Comparison of ENCODE assay signal across 8 mouse cellular contexts in the genomic region with DNA sequence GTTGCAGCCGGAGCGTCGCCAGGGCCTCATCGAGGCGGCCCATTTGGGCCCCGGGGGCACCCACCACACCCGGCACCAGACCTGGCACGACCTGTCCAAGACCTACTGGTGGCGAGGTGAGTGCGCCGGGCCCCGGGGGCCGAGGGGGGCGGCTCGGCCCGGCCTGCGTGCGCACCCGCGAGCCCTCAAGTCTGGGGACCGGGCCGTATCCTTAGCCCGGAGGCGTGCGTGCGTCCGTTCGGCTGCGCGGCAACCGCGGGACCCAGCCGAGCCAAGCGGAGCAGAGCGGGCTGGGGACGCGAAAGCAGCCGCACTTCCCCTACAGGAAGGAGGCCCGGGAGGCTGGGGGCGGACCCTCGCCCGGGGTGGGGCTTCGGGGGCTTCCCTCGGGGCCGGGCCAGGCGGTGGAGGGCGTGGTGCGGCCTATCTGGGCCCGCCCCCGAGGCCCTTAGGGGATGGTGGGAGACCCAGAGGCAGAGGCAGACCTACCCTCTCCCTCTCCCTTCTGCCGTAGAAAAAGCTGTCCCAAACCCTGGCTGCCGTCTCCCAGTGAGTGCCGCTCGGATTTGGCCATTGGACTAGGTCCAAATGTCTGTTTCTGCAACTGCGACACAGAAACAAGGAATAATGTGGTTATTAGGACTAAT. TPM values are rescaled to one million over a fixed set of nuclear protein-coding genes. Genes with fewer than 3 reads are reported as not detected.
DNase-seq lines count a peak whose midpoint lies in the region; ATAC-seq and TF ChIP-seq lines count a peak whose summit lies in the region.

No protein-coding gene starts in this region.

- DNase-seq in 416B (ENCODE audit: low read depth), result peak; percentile 86
- peak; percentile 94 for DNase-seq in embryonic facial prominence, embryonic 14.5 days (ENCODE audit: low spot score)
- DNase-seq in heart, adult 9 months (ENCODE audit: low spot score in 2 of 2), result peak; percentile 93 to 94
- DNase-seq in midbrain, postnatal 0 days (ENCODE audit: low spot score), result peak; percentile 84
- peak; percentile 79 to 84 for DNase-seq in spleen, postnatal 14 days (ENCODE audit: low spot score in 2 of 2)

- 0 out of 2 replicates have a peak, but pooled peaks have one; percentile 57 for TF ChIP-seq POLR2A in bone marrow, adult 2 months (IDR thresholded peaks at IDR 0.05; ENCODE audit: borderline replicate concordance, control insufficient read depth, low read depth, low read length)

- H3K36me3 ChIP-seq in embryonic facial prominence, embryonic 14.5 days (ENCODE audit: control insufficient read depth, insufficient read depth, low read length), result peaks cover 46% of the 10 kb centered on the region
- peaks cover 36% of the 10 kb centered on the region for H3K36me3 ChIP-seq in kidney, embryonic 14.5 days (ENCODE audit: control insufficient read depth, insufficient read depth, low read length)
- peaks cover 33% of the 10 kb centered on the region for H3K36me3 ChIP-seq in limb, embryonic 15.5 days
- peaks cover 19% of the 10 kb centered on the region for H3K36me3 ChIP-seq in midbrain, postnatal 0 days (ENCODE audit: insufficient read depth, low read length)

- WGBS in bone marrow, adult 2 months, result under 1% methylated on average over 55 of the region's 55 CpGs
- under 1% methylated on average over 27 of the region's 55 CpGs for WGBS in embryonic facial prominence, embryonic 14.5 days
- under 1% methylated on average over 47 of the region's 55 CpGs for WGBS in kidney, embryonic 14.5 days
- WGBS in limb, embryonic 15.5 days, result under 1% methylated on average over 55 of the region's 55 CpGs
- WGBS in midbrain, postnatal 0 days, result under 1% methylated on average over 49 of the region's 55 CpGs

- H3K4me1 ChIP-seq in bone marrow, adult 2 months (ENCODE audit: control insufficient read depth, insufficient read depth, low read length), result no peaks in the 10 kb centered on the region; the same call in 1 of the 2 replicates
- H3K4me1 ChIP-seq in embryonic facial prominence, embryonic 14.5 days (ENCODE audit: control insufficient read depth, insufficient read depth, low read length), result peaks cover 12% of the 10 kb centered on the region
- H3K4me1 ChIP-seq in kidney, embryonic 14.5 days (ENCODE audit: control insufficient read depth, insufficient read depth, low read length), result peaks cover 10% of the 10 kb centered on the region
- peaks cover 20% of the 10 kb centered on the region for H3K4me1 ChIP-seq in limb, embryonic 15.5 days
- H3K4me1 ChIP-seq in midbrain, postnatal 0 days (ENCODE audit: insufficient read depth, low read length), result peaks cover 4% of the 10 kb centered on the region

- no peaks in the 10 kb centered on the region for H3K27me3 ChIP-seq in embryonic facial prominence, embryonic 14.5 days (replicated peaks; ENCODE audit: control insufficient read depth, insufficient read depth, low read length)
- H3K27me3 ChIP-seq in kidney, embryonic 14.5 days (ENCODE audit: control insufficient read depth, insufficient read depth, low read length), result no peaks in the 10 kb centered on the region
- no peaks in the 10 kb centered on the region for H3K27me3 ChIP-seq in limb, embryonic 15.5 days
- H3K27me3 ChIP-seq in midbrain, postnatal 0 days (ENCODE audit: insufficient read depth, low read length), result no peaks in the 10 kb centered on the region

- TF ChIP-seq CTCF in bone marrow, adult 2 months (IDR thresholded peaks at IDR 0.05; ENCODE audit: control insufficient read depth, insufficient read depth, low read length), result no peak
- TF ChIP-seq CTCF in midbrain, postnatal 0 days (IDR thresholded peaks at IDR 0.05), result no peak

- peak overlapping the region; percentile 93 for H3K9ac ChIP-seq in embryonic facial prominence, embryonic 14.5 days (ENCODE audit: low read depth, low read length)
- H3K9ac ChIP-seq in kidney, embryonic 14.5 days (ENCODE audit: low read depth, low read length), result peak overlapping the region; percentile 93
- H3K9ac ChIP-seq in limb, embryonic 15.5 days, result peak overlapping the region; percentile 92
- H3K9ac ChIP-seq in midbrain, postnatal 0 days (replicated peaks; ENCODE audit: low read length, poor library complexity, severe bottlenecking), result peak overlapping the region; percentile 79

- ATAC-seq in embryonic facial prominence, embryonic 14.5 days (ENCODE audit: low read depth), result peak; percentile 88
- ATAC-seq in kidney, embryonic 14.5 days (ENCODE audit: low FRiP score, low TSS enrichment), result peak; percentile 94
- ATAC-seq in limb, embryonic 15.5 days (ENCODE audit: insufficient number of reproducible peaks, low FRiP score, low TSS enrichment, low read depth), result peak; percentile 85
- peak; percentile 68 for ATAC-seq in midbrain, postnatal 0 days (ENCODE audit: low FRiP score)

- H3K4me2 ChIP-seq in embryonic facial prominence, embryonic 14.5 days (ENCODE audit: low read depth, low read length), result peak overlapping the region; percentile 88
- peak overlapping the region; percentile 80 for H3K4me2 ChIP-seq in kidney, embryonic 14.5 days (replicated peaks; ENCODE audit: low read depth, low read length)
- H3K4me2 ChIP-seq in limb, embryonic 15.5 days, result peak overlapping the region; percentile 81
- H3K4me2 ChIP-seq in midbrain, postnatal 0 days (ENCODE audit: low read depth, low read length, poor library complexity, severe bottlenecking), result peak overlapping the region; percentile 58

- H3K27ac ChIP-seq in bone marrow, adult 2 months (ENCODE audit: control insufficient read depth, insufficient read depth, low read depth, low read length, poor library complexity), result peak overlapping the region; percentile 97
- peak overlapping the region; percentile 90 for H3K27ac ChIP-seq in embryonic facial prominence, embryonic 14.5 days (replicated peaks; ENCODE audit: low read depth, low read length)
- H3K27ac ChIP-seq in kidney, embryonic 14.5 days (ENCODE audit: low read depth, low read length), result peak overlapping the region; percentile 84
- peak overlapping the region; percentile 93 for H3K27ac ChIP-seq in limb, embryonic 15.5 days
- H3K27ac ChIP-seq in midbrain, postnatal 0 days (ENCODE audit: low read depth, low read length), result peak overlapping the region; percentile 92

- peak overlapping the region; percentile 97 for H3K4me3 ChIP-seq in bone marrow, adult 2 months (replicated peaks; ENCODE audit: control insufficient read depth, low read depth, low read length)
- peak overlapping the region; percentile 100 for H3K4me3 ChIP-seq in embryonic facial prominence, embryonic 14.5 days (ENCODE audit: low read depth, low read length)
- peak overlapping the region; percentile 100 for H3K4me3 ChIP-seq in kidney, embryonic 14.5 days (ENCODE audit: low read length)
- peak overlapping the region; percentile 99 for H3K4me3 ChIP-seq in limb, embryonic 15.5 days
- H3K4me3 ChIP-seq in midbrain, postnatal 0 days (ENCODE audit: low read depth, low read length), result peak overlapping the region; percentile 100

- H3K9me3 ChIP-seq in embryonic facial prominence, embryonic 14.5 days (ENCODE audit: control insufficient read depth, low read length), result no peaks in the 10 kb centered on the region
- H3K9me3 ChIP-seq in kidney, embryonic 14.5 days (ENCODE audit: control insufficient read depth, low read length), result no peaks in the 10 kb centered on the region
- no peaks in the 10 kb centered on the region for H3K9me3 ChIP-seq in limb, embryonic 15.5 days
- no peaks in the 10 kb centered on the region for H3K9me3 ChIP-seq in midbrain, postnatal 0 days (ENCODE audit: low read length)

RNA-seq across cellular contexts. Expression of gene Zbtb11, which starts 0.7 kb away (rescaled TPM):
- 5.9 and 8.9 TPM in 2 replicates for polyA plus RNA-seq in bone marrow, adult 2 months (2011; ENCODE audit: insufficient read depth, insufficient read length, low replicate concordance, missing spikeins)
- polyA plus RNA-seq in embryonic facial prominence, embryonic 14.5 days (2014; fragmentation: Nextera tagmentation; extraction: Ambion mirVana), result 17.8 and 21.5 TPM in 2 replicates
- 13.8 and 24.5 TPM in 2 replicates for polyA plus RNA-seq in kidney, embryonic 14.5 days (2014; fragmentation: Nextera tagmentation; extraction: Ambion mirVana)
- polyA plus RNA-seq in limb, embryonic 15.5 days (2015; fragmentation: Nextera tagmentation; extraction: Ambion mirVana), result 17.7 and 20.9 TPM in 2 replicates
- 18.5 and 27.2 TPM in 2 replicates for total RNA-seq in midbrain, postnatal 0 days (2014; rRNA removed)
- 17.6 and 19.3 TPM in 2 replicates for polyA plus RNA-seq in midbrain, postnatal 0 days (2015; fragmentation: Nextera tagmentation; extraction: Ambion mirVana)

RNA-seq across cellular contexts. Expression of gene Rpl24, which starts 8.3 kb away (rescaled TPM):
- polyA plus RNA-seq in bone marrow, adult 2 months (2011; ENCODE audit: insufficient read depth, insufficient read length, low replicate concordance, missing spikeins), result 1,782 and 2,142 TPM in 2 replicates
- 818 and 878 TPM in 2 replicates for polyA plus RNA-seq in embryonic facial prominence, embryonic 14.5 days (2014; fragmentation: Nextera tagmentation; extraction: Ambion mirVana)
- 858 and 1,157 TPM in 2 replicates for polyA plus RNA-seq in kidney, embryonic 14.5 days (2014; fragmentation: Nextera tagmentation; extraction: Ambion mirVana)
- 617 and 730 TPM in 2 replicates for polyA plus RNA-seq in limb, embryonic 15.5 days (2015; fragmentation: Nextera tagmentation; extraction: Ambion mirVana)
- 306 and 343 TPM in 2 replicates for total RNA-seq in midbrain, postnatal 0 days (2014; rRNA removed)
- 488 and 533 TPM in 2 replicates for polyA plus RNA-seq in midbrain, postnatal 0 days (2015; fragmentation: Nextera tagmentation; extraction: Ambion mirVana)

RNA-seq across cellular contexts. Expression of gene Cep97, which starts 39.7 kb away (rescaled TPM):
- polyA plus RNA-seq in bone marrow, adult 2 months (2011; ENCODE audit: insufficient read depth, insufficient read length, low replicate concordance, missing spikeins), result 6.4 and 6.6 TPM in 2 replicates
- 7.5 and 10.2 TPM in 2 replicates for polyA plus RNA-seq in embryonic facial prominence, embryonic 14.5 days (2014; fragmentation: Nextera tagmentation; extraction: Ambion mirVana)
- polyA plus RNA-seq in kidney, embryonic 14.5 days (2014; fragmentation: Nextera tagmentation; extraction: Ambion mirVana), result 16.2 and 16.4 TPM in 2 replicates
- 7.2 and 8.6 TPM in 2 replicates for polyA plus RNA-seq in limb, embryonic 15.5 days (2015; fragmentation: Nextera tagmentation; extraction: Ambion mirVana)
- total RNA-seq in midbrain, postnatal 0 days (2014; rRNA removed), result 7.7 and 11.5 TPM in 2 replicates
- 6.1 and 6.8 TPM in 2 replicates for polyA plus RNA-seq in midbrain, postnatal 0 days (2015; fragmentation: Nextera tagmentation; extraction: Ambion mirVana)

RNA-seq across cellular contexts. Expression of gene Pcnp, which starts 55.2 kb away (rescaled TPM):
- 71.5 and 97.1 TPM in 2 replicates for polyA plus RNA-seq in bone marrow, adult 2 months (2011; ENCODE audit: insufficient read depth, insufficient read length, low replicate concordance, missing spikeins)
- polyA plus RNA-seq in embryonic facial prominence, embryonic 14.5 days (2014; fragmentation: Nextera tagmentation; extraction: Ambion mirVana), result 220 and 227 TPM in 2 replicates
- polyA plus RNA-seq in kidney, embryonic 14.5 days (2014; fragmentation: Nextera tagmentation; extraction: Ambion mirVana), result 228 and 236 TPM in 2 replicates
- 220 and 225 TPM in 2 replicates for polyA plus RNA-seq in limb, embryonic 15.5 days (2015; fragmentation: Nextera tagmentation; extraction: Ambion mirVana)
- total RNA-seq in midbrain, postnatal 0 days (2014; rRNA removed), result 76.5 and 103 TPM in 2 replicates
- polyA plus RNA-seq in midbrain, postnatal 0 days (2015; fragmentation: Nextera tagmentation; extraction: Ambion mirVana), result 224 and 233 TPM in 2 replicates

Comparison
In these comparisons a context has a peak if more than half of its experiments do, and no peak if none do; other contexts are left out.
1. Peak in every context shown above with its lines: DNase-seq, ATAC-seq, H3K4me3 ChIP-seq and H3K27ac ChIP-seq.